Mouse (Mus musculus) ES-E14 (cell line): Measurements from ENCODE around the gene Gsx2.

Experiments used
- CHD2 ChIP-seq: IDR thresholded peaks from 2 replicates; pipeline ENCODE4 v1.6.1; 2014; ENCODE audit warnings: mild to moderate bottlenecking, low read depth, low read length, inconsistent platforms
- ZNF384 ChIP-seq: IDR thresholded peaks from 2 replicates; pipeline ENCODE4 v1.6.1; 2012; ENCODE audit warnings: low read depth, low read length, inconsistent platforms

- no peak for TF ChIP-seq CHD2
- no peak for TF ChIP-seq ZNF384
Measured at GRCm38 (mm10) chr5:75118840-75119239, 43.4 kb downstream of the Gsx2 start.
